Comparison of ENCODE assay signal across 8 mouse cellular contexts in the genomic region with DNA sequence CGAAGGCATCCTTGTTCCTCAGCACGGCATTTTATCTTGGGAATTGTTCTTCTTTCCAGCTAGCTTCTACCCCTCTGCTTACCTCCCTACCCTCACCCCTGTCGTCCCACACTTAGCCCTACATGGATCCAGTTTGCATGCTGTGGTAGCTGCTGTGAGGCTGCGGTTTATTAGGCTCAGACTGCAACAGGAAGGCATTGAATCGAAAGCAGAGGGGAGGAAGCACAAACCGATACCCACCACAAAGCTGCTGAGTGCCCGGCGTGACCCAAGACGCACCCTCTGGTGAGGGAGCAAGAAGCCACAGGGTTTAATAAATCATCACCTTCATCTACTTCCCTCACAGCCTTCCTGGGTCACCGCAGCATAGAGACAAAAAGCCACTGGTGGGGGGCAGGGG. TPM values are rescaled to one million over a fixed set of nuclear protein-coding genes. Genes with fewer than 3 reads are reported as not detected.
DNase-seq lines count a peak whose midpoint lies in the region; ATAC-seq and TF ChIP-seq lines count a peak whose summit lies in the region.

No protein-coding gene starts in this region.

- H3K36me3 ChIP-seq in embryonic facial prominence, embryonic 15.5 days = no peaks in the 10 kb centered on the region
- no peaks in the 10 kb centered on the region for H3K36me3 ChIP-seq in limb, embryonic 14.5 days (ENCODE audit: control insufficient read depth, insufficient read depth, low read length)
- no peaks in the 10 kb centered on the region for H3K36me3 ChIP-seq in midbrain, postnatal 0 days (ENCODE audit: insufficient read depth, low read length)

- H3K4me2 ChIP-seq in embryonic facial prominence, embryonic 15.5 days (replicated peaks) = peak overlapping the region; percentile 44
- peak overlapping the region; percentile 37 for H3K4me2 ChIP-seq in limb, embryonic 14.5 days (replicated peaks; ENCODE audit: low read depth, low read length, severe bottlenecking)
- H3K4me2 ChIP-seq in midbrain, postnatal 0 days (ENCODE audit: low read depth, low read length, poor library complexity, severe bottlenecking) = peak overlapping the region; percentile 20; the same call in 1 of the 2 replicates

- H3K4me1 ChIP-seq in embryonic facial prominence, embryonic 15.5 days = peaks cover 37% of the 10 kb centered on the region
- H3K4me1 ChIP-seq in limb, embryonic 14.5 days (ENCODE audit: control insufficient read depth, insufficient read depth, low read length) = peaks cover 40% of the 10 kb centered on the region
- H3K4me1 ChIP-seq in midbrain, postnatal 0 days (ENCODE audit: insufficient read depth, low read length) = no peaks in the 10 kb centered on the region; the same call in 1 of the 2 replicates

- 0 out of 2 replicates have a peak overlapping the region, but pooled peaks have one; percentile 7 for H3K4me3 ChIP-seq in embryonic facial prominence, embryonic 15.5 days (replicated peaks)
- no peak overlapping the region for H3K4me3 ChIP-seq in limb, embryonic 14.5 days (replicated peaks; ENCODE audit: low read length)
- H3K4me3 ChIP-seq in midbrain, postnatal 0 days (ENCODE audit: low read depth, low read length) = no peak overlapping the region

- H3K9ac ChIP-seq in embryonic facial prominence, embryonic 15.5 days = no peak overlapping the region
- H3K9ac ChIP-seq in limb, embryonic 14.5 days (ENCODE audit: low read depth, low read length, severe bottlenecking) = peak overlapping the region; percentile 3; the same call in 1 of the 2 replicates
- no peak overlapping the region for H3K9ac ChIP-seq in midbrain, postnatal 0 days (replicated peaks; ENCODE audit: low read length, poor library complexity, severe bottlenecking)

- no peaks in the 10 kb centered on the region for H3K9me3 ChIP-seq in embryonic facial prominence, embryonic 15.5 days (replicated peaks)
- H3K9me3 ChIP-seq in limb, embryonic 14.5 days (ENCODE audit: control insufficient read depth, low read length) = no peaks in the 10 kb centered on the region
- no peaks in the 10 kb centered on the region for H3K9me3 ChIP-seq in midbrain, postnatal 0 days (ENCODE audit: low read length)

- no peak overlapping the region for H3K27ac ChIP-seq in embryonic facial prominence, embryonic 15.5 days (replicated peaks)
- no peak overlapping the region for H3K27ac ChIP-seq in limb, embryonic 14.5 days (replicated peaks; ENCODE audit: low read depth, low read length)
- no peak overlapping the region for H3K27ac ChIP-seq in midbrain, postnatal 0 days (ENCODE audit: low read depth, low read length)

- DNase-seq in kidney, adult 11 months = peak; percentile 8
- no peak for DNase-seq in kidney, adult 18-20 months
- no peak for DNase-seq in limb, embryonic 14.5 days (ENCODE audit: low spot score)
- no peak for DNase-seq in midbrain, postnatal 0 days (ENCODE audit: low spot score)
- DNase-seq in frontal cortex, postnatal 14 days (ENCODE audit: low spot score in 2 of 2) = no peak
- DNase-seq in frontal cortex, postnatal 36 days (ENCODE audit: low spot score in 2 of 2) = no peak

- TF ChIP-seq POLR2A in limb, embryonic 14.5 days (IDR thresholded peaks at IDR 0.05; ENCODE audit: borderline replicate concordance, extremely low read depth, insufficient read depth, insufficient read length) = no peak

- H3K27me3 ChIP-seq in embryonic facial prominence, embryonic 15.5 days = no peaks in the 10 kb centered on the region
- H3K27me3 ChIP-seq in limb, embryonic 14.5 days (ENCODE audit: control insufficient read depth, insufficient read depth, low read length) = no peaks in the 10 kb centered on the region
- no peaks in the 10 kb centered on the region for H3K27me3 ChIP-seq in midbrain, postnatal 0 days (ENCODE audit: insufficient read depth, low read length)

- 17% methylated on average over 10 of the region's 10 CpGs for WGBS in embryonic facial prominence, embryonic 15.5 days
- WGBS in limb, embryonic 14.5 days = 8% methylated on average over 10 of the region's 10 CpGs
- WGBS in midbrain, postnatal 0 days = 27% methylated on average over 10 of the region's 10 CpGs

- TF ChIP-seq CTCF in midbrain, postnatal 0 days (IDR thresholded peaks at IDR 0.05) = no peak

- no peak for ATAC-seq in embryonic facial prominence, embryonic 15.5 days (ENCODE audit: insufficient number of reproducible peaks, low FRiP score, low TSS enrichment, low read depth)
- no peak for ATAC-seq in limb, embryonic 14.5 days (ENCODE audit: low FRiP score, low read depth)
- ATAC-seq in midbrain, postnatal 0 days (ENCODE audit: low FRiP score) = no peak
- no peak for ATAC-seq in erythroid progenitor cell, adult 5-6 weeks (replicated peaks; ENCODE audit: low FRiP score, poor library complexity, severe bottlenecking)

RNA-seq across cellular contexts. Expression of a gene that starts 31.1 kb away (rescaled TPM):
- polyA plus RNA-seq in embryonic facial prominence, embryonic 15.5 days (2015; fragmentation: Nextera tagmentation; extraction: Ambion mirVana) = 163 and 173 TPM in 2 replicates
- polyA plus RNA-seq in limb, embryonic 14.5 days (2012; rRNA removed) = 82.4 and 110 TPM in 2 replicates
- 182 and 194 TPM in 2 replicates for polyA plus RNA-seq in limb, embryonic 14.5 days (2014; fragmentation: Nextera tagmentation; extraction: Ambion mirVana)
- total RNA-seq in midbrain, postnatal 0 days (2014; rRNA removed) = 62.8 and 69.3 TPM in 2 replicates
- 81.4 and 89.1 TPM in 2 replicates for polyA plus RNA-seq in midbrain, postnatal 0 days (2015; fragmentation: Nextera tagmentation; extraction: Ambion mirVana)
- total RNA-seq in erythroid progenitor cell, adult 5-6 weeks (2015; ENCODE audit: low replicate concordance) = 23.5 and 38.2 TPM in 2 replicates
- 8.7 and 31.7 TPM in 2 replicates for total RNA-seq in erythroid progenitor cell, adult 5-6 weeks (2017; ENCODE audit: low replicate concordance)

RNA-seq across cellular contexts. Expression of a gene that starts 43.6 kb away (rescaled TPM):
- polyA plus RNA-seq in embryonic facial prominence, embryonic 15.5 days (2015; fragmentation: Nextera tagmentation; extraction: Ambion mirVana) = 29.6 and 32.9 TPM in 2 replicates
- 33.3 and 37.1 TPM in 2 replicates for polyA plus RNA-seq in limb, embryonic 14.5 days (2012; rRNA removed)
- polyA plus RNA-seq in limb, embryonic 14.5 days (2014; fragmentation: Nextera tagmentation; extraction: Ambion mirVana) = 38.5 and 40.3 TPM in 2 replicates
- total RNA-seq in midbrain, postnatal 0 days (2014; rRNA removed) = 93.6 and 100 TPM in 2 replicates
- 46.4 and 47.6 TPM in 2 replicates for polyA plus RNA-seq in midbrain, postnatal 0 days (2015; fragmentation: Nextera tagmentation; extraction: Ambion mirVana)
- total RNA-seq in erythroid progenitor cell, adult 5-6 weeks (2015; ENCODE audit: low replicate concordance) = 1.3 and 1.8 TPM in 2 replicates
- 1.8 and 2.3 TPM in 2 replicates for total RNA-seq in erythroid progenitor cell, adult 5-6 weeks (2017; ENCODE audit: low replicate concordance)
